Mouse (Mus musculus): ENCODE measurements around the gene Igsf21.

DNA sequence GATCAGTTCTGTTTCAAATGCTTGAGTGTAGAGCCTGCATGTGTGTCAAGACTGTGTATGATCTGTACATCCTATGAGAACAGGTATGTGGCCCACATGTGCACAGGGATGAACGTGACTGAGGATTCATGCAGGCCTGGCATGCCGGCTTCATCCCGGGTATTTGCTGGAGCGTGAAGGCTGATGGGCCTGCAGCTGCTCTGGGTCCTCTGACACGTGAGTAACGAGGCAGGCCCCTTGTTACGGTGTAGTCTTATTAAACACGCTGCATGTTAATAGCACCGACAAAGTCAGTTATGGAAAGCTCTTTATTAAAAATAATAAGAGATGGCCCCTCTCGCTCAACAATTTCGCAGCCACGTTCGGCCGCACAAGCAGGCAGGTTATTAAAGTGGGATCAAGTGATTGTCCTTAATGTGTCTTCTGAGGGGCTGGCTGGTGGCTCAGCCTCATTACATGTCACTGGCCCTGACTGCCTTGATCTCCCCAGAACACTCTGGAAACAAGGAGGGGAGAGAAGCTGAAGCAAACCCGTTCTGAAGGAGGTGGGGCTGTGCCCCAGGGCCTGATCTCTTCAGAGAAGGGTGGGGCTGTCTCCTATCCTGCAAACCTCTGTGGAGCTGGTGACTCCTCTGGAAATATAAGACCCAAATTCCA lies 22.7 kb upstream of the Igsf21 start:
- TF ChIP-seq CTCF (IDR thresholded peaks at IDR 0.05; ENCODE audit: low read depth) = no peak
- TF ChIP-seq EP300 (IDR thresholded peaks at IDR 0.05; ENCODE audit: low read depth) = no peak
